Mouse (Mus musculus) activated CD4-positive, CD25-positive, alpha-beta regulatory T cell, adult 9 weeks (primary cell): ENCODE measurements around the gene Nes. TPM values are rescaled to one million over a fixed set of nuclear protein-coding genes. Genes with fewer than 3 reads are reported as not detected.

Experiments used
- polyA plus RNA-seq: library from polyadenylated mRNA; unstranded; fragments of 100-300 nt; shearing (Covaris generic); gene quantifications from one replicate; pipeline ENCODE4 v1.2.1, GENCODE M21; 2017

Gene Nes
- not detected for polyA plus RNA-seq

DNA sequence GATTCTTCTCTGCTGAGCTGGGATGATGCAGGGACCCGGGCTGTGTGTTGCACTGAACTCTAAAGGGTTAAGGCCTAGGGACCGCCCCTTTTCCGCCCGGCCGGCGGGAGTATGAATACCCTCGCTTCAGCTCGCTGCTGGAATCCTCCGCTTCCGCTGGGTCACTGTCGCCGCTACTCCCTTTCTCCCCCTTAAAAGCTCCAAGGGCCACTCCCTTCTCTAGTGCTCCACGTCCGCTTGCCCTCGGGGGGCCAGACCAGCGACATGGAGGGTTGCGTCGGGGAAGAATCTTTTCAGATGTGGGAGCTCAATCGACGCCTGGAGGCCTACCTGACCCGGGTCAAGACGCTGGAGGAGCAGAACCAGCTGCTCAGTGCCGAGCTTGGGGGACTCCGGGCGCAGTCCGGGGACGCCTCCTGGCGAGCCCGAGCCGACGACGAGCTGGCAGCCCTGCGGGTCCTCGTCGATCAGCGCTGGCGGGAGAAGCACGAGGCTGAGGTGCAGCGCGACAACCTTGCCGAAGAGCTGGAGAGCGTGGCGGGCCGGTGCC is at the start of gene Nes:
Nes (plus strand) TSS at position 140 of the 550 bp plus-strand sequence.

DNA sequence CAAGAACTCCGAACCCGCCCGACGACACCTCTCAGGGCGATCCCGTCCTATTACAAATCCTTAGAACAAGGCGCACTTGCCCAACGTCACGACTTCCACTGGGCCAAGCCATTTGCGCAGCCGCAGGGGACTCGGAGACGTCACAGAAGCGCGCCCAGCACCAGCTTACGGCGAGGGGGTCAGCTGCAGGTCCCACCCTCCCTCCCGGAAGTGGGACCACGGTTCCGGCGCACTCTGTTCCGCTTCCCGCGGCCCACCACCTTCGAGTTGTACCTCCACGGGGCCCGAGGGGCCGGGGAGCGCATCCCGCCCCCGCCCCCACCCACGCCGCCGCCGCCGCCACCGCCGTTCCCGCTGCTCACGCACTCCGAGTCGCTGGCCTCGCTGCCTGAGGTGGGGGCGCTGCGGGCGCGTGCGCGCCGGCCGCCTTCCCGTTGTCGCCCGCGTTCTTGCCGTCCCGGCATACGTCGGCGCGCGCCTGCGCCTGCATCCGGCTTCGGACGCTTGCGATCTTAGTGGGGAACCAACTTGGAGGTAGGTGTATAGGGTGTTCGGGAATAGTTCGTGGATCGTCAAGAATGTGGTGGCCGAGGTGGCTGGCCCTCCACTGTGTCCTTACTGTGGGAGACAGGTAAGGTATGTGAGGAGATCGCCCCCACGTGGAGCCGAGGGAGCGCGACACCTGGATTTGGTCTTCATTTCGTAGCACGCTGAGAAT is 40.6 kb upstream of the Nes start, which contains the start of the genes Isg20l2 and Rrnad1:
Isg20l2 (plus strand) TSS at position 237 of the 718 bp plus-strand sequence.
Rrnad1 (minus strand) TSS at position 640 of the 718 bp plus-strand sequence.

GRCm38 (mm10) chr3:87948378-87949265 is 22.3 kb upstream of the Nes start, which contains the start of gene Crabp2:
Gene Crabp2, plus strand, starts transcription at chr3:87948666.

GRCm38 (mm10) chr3:88000181-88000580 is 29.3 kb downstream of the Nes start, which contains the start of gene Bcan:
Gene Bcan, minus strand, starts transcription at chr3:88000230.

GRCm38 (mm10) chr3:88027434-88028186 is 56.7 kb downstream of the Nes start, which contains the start of gene Hapln2:
Gene Hapln2, minus strand, starts transcription at chr3:88027583.

Other genes starting within 250 kb of the Nes start
- 0.62 TPM for gene Lrrc71, start 222.5 kb upstream of the Nes start, polyA plus RNA-seq
- not detected for gene Ntrk1, start 175.9 kb upstream of the Nes start, polyA plus RNA-seq
- 0.71 TPM for gene Insrr, start 174.1 kb upstream of the Nes start, polyA plus RNA-seq
- 122 TPM for gene Pear1, start 146.8 kb upstream of the Nes start, polyA plus RNA-seq
- 329 TPM for gene Sh2d2a, start 124.3 kb upstream of the Nes start, polyA plus RNA-seq
- gene Prcc, start 85.5 kb upstream of the Nes start, polyA plus RNA-seq = 12.1 TPM
- gene Hdgf, start 64.8 kb upstream of the Nes start, polyA plus RNA-seq = 31.6 TPM
- 147 TPM for gene Mrpl24, start 51.6 kb upstream of the Nes start, polyA plus RNA-seq
- gene Isg20l2, start 40.8 kb upstream of the Nes start, polyA plus RNA-seq = 8.2 TPM
- 24.7 TPM for gene Rrnad1, start 40.4 kb upstream of the Nes start, polyA plus RNA-seq
- not detected for gene Crabp2, start 22.4 kb upstream of the Nes start, polyA plus RNA-seq
- gene Bcan, start 29.2 kb downstream of the Nes start, polyA plus RNA-seq = not detected
- not detected for gene Hapln2, start 56.5 kb downstream of the Nes start, polyA plus RNA-seq
- gene Gpatch4, start 72.0 kb downstream of the Nes start, polyA plus RNA-seq = 30.5 TPM
- 102 TPM for gene Naxe, start 87.4 kb downstream of the Nes start, polyA plus RNA-seq
- gene Ttc24, start 107.2 kb downstream of the Nes start, polyA plus RNA-seq = not detected
- gene Iqgap3, start 110.9 kb downstream of the Nes start, polyA plus RNA-seq = 0.97 TPM
- gene Mef2d, start 171.3 kb downstream of the Nes start, polyA plus RNA-seq = 27.2 TPM